Mouse (Mus musculus): ENCODE measurements around the gene Mup4.

The Mup4 gene

DNA sequence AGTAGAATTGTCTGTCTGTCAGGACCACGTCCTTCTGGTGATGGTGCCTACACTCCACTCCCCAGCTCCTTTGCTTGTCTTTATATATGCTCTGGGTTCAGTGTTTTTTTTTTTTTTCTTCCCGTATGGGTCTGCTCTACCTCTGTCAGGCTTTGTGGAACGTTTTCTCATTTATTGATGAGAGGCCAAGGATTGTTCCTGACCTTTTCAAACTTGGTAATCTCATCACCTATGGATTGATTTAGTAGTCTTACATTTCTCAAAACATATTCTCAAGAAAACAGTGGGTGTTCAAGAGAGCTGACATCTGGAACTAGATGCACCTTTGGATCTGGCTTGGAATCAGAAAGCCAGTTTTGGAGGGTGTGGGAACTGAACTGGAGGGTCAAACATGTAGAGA, at the start of gene Mup4:
TSS of gene Mup4 (minus strand) at position 101 of the 400 bp plus-strand sequence.
- 76% methylated on average over 3 of the region's 3 CpGs for WGBS

DNA sequence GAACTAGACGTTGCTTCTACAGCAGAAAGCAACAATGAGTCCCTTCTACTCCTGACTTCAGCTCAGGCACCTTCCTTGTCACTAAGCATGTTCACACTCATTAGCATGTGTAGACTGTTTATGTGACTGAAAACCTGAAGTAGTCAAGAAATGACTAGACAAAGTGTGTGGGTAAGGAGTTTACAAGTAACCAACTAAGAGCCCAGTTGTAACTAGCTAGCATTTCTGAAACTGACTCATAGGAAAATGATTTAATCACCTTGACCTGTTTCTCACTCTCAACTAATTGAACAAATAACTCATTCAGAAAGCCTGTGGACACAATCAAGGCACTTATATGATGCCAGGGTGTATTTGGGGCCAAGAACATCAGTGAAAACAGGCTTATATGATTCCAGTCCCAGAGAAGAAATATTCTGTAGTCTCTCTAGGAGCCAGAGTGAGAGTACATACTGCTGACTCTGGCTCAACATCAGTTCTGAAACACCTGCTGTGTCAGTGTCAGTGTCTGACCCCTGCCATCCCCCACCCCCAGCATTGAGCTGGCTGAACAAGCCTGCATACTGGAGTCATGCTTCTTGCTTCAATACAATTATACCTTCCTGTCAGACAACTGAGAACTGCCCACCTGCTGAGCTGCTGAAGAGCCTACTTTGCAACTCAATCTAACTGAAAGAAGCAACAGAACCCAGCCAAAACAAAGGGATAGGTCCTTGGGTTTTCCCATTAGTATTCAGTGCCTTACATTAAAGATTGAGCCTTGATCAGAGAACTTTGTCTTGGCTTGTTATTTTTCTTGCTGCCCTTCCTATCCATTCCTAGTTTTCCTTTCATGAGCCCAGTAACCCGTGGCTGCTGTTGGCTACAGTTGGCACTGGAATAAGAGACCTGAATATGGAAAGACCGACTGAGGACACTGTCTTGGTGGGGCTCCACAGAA, 3.2 kb upstream of the Mup4 start, which contains the start of gene Mup6:
TSS of gene Mup6 (plus strand) at position 890 of the 940 bp plus-strand sequence.
- WGBS = 32% methylated on average over 3 of the region's 3 CpGs

DNA sequence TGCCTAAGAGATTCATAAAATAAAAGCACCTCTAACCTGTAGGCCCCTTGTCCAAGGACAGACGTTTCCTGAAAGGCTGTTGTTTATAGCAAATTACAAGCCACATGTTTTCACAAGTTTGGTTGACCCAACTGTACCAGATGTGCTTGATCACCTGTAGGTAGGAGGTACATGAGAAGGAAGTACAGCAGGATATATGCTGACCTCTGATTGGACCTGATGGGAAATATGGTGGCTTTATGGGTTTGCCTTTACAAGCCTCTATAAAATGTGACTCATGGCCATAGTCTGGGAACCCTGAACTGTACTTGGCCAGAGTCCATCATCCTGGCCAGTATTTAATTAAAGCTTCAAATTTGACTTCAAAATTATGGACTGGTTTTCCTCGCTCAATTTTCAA, 23.0 kb downstream of the Mup4 start:
- 85% methylated on average over 2 of the region's 2 CpGs for whole genome bisulfite sequencing

DNA sequence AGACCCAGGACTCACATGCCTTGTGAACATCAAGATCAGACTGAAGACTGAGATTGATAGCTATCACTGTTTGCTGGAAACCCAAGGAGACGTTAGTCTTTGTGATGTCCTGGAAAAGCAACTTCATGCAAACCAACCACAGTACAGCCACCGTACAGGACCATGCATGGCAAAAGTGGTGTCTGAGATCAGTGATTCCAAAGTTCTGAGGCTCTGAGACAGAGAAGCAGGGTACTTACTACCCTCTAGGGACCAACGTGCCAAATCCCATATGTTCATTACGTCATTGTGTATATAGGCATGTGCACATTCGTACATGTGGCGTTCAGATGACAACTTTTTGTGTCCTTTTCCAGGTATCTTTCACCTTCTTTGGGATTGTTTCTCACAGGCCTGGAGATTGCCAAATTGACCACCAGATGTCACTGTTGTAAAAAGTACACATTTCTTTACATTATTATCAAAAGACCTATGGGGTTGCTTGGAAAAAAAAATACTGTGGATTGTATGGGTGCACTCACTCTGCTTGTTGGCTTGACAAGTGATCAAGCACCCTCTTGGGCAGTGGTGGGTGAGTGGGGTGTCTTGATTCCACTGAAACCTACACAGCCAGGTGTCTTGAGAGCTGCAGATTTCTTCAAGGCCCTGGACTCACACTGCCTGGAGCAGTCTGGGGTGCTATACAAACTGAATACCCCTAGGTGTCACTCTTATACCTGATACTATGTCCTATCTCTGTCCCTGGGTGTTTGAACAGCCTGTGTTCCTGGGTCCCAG, 27.8 kb downstream of the Mup4 start:
- 66% methylated on average over 6 of the region's 6 CpGs for WGBS

DNA sequence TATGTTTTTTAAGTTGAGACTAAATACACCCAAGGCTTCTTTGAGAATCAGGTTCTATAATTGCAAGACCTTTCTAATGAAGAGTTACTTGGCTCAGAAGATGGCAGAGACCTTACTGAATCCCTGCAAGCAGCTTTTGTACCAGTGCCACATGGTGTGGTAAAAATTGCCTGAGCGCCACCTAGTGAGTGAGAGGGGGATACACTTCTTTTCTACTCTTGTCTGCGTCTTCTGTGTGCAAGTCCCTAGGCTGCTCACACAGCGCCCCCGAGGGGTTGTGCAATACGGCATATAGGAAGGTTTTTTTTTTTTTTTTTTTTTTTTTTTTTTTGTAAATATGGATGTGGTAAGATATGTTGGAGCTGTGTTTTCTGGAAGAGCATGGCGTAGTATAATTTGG, 32.2 kb downstream of the Mup4 start:
- WGBS = 10% methylated on average over 6 of the region's 6 CpGs

DNA sequence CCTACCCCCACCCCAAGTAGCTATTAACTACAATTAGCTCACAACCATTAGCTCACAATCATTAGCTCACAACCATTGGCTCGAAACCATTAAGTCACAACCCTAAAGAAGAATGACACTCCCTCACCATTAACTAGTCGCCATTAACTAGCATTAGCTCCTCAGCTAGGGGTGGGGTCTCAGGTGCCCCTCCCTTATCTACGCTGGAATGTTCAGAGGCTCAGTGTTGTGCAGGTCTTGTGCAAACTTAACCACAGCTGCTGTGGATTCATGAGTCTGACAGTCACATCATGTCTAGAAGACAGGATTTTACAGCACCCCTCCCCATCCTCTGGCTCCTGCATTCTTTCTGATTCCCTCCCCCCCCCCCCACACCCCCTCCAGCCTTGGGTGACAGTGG, 32.8 kb downstream of the Mup4 start:
- WGBS = 82% methylated on average over 3 of the region's 3 CpGs

DNA sequence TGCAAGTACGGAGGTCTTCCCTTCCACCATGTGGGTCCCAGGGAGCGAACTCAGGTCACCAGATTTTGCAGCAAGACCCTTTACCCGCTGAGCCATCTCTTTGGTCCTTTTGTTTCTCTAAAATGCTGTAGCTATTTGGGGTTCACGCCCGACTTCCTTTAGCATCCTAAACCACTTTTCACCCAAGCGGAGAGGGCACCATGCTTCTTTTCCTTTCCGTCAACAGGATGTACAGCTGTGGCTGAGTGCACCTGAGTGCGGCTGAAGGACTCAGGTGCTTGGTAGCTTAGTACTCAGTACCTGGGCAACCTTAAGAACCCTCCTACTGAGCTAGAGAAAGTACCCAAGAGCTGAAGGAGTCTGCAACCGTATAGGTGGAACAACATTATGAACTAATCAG, 35.4 kb downstream of the Mup4 start:
- 91% methylated on average over 9 of the region's 9 CpGs for WGBS

DNA sequence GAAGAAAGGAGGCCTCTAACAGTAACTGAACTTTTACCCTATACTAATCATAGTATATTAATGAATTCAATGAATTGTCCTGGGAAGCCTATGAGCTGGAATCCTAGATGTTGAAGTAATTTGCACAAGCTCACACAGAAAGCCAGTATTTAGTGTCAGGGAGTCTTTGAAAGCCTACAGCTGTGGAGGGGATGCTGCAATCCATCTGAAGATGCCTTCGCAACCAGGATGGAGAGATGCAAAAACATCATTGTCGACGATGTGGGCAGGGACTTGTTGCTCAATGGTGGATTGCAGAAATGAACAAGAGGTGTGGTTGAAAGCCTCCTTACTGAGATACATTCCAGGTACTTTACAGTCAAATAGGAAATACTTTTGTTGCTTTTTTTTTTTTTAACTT, 42.5 kb downstream of the Mup4 start:
- WGBS = 91% methylated on average over 3 of the region's 3 CpGs

DNA sequence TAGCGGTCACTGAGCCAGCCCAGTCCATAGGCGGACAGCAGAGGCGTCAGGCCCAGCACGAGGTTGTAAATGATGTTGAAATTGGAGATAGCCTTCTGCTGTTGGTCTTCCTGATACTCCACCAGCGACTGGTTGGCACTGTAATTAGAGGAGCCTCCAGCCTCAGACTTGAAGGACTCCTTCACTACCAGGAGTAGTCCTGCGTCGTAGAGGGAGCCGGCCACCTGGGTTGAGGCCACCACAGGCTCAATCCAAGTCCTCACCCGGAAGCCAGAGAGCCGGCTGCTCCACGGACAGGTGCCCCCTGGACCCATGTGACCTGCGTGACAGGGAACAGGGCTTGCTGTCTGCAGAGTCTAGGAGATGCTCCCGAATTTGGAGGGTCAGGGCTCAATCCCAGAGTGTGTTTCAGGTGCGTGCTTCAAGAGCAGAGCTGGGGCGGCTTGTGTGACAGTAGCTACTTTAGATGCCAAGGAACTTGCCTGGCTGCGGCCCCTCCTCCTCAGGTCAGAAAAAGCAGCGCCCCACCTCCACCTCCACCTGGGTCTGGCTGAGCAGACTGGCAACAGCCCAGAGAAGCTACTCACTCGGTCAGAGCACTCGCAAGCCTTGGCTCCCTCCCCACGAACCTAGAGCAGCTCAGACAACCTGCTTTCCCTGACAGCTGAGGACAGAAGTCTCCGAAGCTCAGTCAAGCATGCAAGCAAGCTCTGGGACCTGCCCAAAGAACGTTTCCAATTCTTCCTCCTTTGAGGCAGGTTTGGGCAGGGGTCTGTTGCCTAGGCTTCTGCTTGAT, 45.7 kb downstream of the Mup4 start, which contains the start of gene Slc46a2:
TSS of gene Slc46a2 (minus strand) at position 449 of the 796 bp plus-strand sequence.
- 26% methylated on average over 22 of the region's 22 CpGs for WGBS

DNA sequence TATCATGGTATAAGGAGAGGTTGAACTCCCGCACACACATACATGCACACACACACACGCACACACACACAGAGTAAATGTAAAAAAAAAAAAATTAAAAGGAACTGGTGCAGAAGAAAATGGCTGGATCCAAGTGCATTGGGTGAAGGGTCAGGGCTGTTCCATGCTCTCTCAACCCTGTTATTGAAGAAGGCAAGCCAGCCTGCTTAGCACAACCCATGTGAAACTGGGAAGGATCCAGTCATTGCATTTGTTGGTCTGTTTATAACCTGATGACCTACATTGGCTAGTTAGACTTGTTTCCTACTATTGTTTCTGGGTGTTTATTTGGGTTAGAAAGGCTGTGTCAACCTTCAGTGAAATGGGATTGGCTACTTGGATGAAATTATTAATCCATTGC, 51.7 kb downstream of the Mup4 start:
- 96% methylated on average over 2 of the region's 2 CpGs for WGBS

DNA sequence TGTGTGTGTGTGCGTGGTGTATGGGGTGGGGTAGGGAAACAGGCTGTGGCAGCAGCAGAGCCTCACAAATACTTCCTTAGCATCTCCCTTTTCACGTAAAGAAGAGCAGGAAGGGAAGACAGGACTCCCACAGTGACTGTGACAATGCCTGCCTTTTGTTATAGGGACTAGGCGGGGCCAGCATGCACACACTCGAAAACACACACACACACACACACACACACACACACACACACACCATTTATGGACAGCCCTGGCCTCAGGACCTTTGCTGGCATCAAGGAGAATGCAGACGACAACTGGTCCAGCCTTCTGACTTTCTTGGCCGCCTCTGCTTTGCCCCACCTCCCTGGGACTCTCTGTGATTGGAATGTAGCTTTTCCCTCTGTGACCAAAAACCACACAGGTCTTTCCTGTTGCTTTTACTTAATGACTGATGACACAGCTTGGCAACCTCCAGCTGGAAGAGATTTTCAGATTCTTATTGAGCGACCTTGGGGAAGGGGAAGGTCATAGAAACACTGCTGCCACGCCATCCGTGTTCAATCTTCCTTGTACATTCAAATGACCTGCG, 52.8 kb downstream of the Mup4 start:
- WGBS = 71% methylated on average over 10 of the region's 10 CpGs

DNA sequence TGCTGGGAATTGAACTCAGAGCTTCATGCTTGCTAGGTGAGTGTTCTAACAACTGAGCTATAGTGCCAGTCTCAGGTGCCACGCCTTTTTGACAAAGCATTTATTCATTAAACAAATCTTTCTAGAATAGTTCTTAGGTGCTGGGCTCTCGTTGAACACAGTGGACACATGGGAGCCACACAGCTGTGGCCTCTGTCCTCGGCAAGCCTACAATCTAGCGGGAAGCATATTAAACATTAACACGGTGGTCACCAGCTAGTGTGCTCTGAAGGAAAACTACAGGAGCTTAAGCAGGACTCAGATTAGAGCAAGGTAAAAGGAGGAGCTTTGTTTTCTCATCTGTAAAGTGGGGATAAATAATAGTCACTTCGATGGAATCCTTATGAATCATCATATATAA, 53.4 kb downstream of the Mup4 start:
- WGBS = 89% methylated on average over 6 of the region's 6 CpGs
